Comparison of ENCODE assay signal across 8 mouse cellular contexts in the genomic region with DNA sequence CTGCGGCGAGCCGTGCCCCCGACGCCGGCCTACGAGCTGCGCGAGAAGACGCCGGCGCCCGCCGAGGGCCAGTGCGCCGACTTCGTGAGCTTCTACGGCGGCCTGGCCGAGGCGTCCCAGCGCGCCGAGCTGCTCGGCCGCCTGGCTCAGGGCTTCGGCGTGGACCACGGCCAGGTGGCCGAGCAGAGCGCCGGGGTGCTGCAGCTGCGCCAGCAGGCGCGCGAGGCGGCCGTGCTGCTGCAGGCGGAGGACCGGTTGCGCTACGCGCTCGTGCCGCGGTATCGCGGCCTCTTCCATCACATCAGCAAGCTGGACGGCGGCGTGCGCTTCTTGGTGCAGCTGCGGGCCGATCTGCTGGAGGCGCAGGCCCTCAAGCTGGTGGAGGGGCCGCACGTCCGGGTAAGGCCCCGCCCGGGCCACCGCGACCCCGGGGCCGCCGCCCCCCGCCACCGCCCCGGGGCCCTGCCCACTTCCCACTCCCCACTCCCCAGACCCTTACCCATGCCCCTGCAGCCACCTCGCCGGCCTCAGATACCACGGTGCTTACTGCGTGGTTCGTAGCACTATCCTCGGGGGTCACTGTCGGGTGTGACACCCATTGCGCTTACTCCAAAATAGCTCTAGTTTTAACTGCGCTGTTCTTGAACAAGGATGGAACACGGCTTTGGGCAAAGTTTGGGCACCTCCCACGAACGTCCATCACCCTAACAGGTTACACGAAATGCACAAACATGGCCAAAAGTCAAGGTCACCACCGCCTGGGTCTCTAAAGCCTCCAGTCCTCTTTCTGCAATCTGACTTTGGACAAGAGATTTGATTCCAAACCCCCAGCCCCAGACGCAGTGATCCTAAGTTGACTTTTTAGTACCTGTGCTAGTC. TPM values are rescaled to one million over a fixed set of nuclear protein-coding genes. Genes with fewer than 3 reads are reported as not detected.
DNase-seq lines count a peak whose midpoint lies in the region; ATAC-seq lines count a peak whose summit lies in the region.

No protein-coding gene starts in this region.

- H3K9ac ChIP-seq in kidney, embryonic 16.5 days (replicated peaks; ENCODE audit: low read length): peak overlapping the region; percentile 92
- peak overlapping the region; percentile 79 for H3K9ac ChIP-seq in embryonic facial prominence, embryonic 12.5 days
- peak overlapping the region; percentile 87 for H3K9ac ChIP-seq in midbrain, embryonic 14.5 days (replicated peaks; ENCODE audit: low read length)

- peak; percentile 52 for ATAC-seq in kidney, embryonic 16.5 days (ENCODE audit: low FRiP score, low TSS enrichment)
- peak; percentile 43; the same call in 1 of the 2 replicates for ATAC-seq in embryonic facial prominence, embryonic 12.5 days (ENCODE audit: insufficient number of reproducible peaks, insufficient read depth, low FRiP score, low TSS enrichment)
- peak; percentile 76 for ATAC-seq in midbrain, embryonic 14.5 days (ENCODE audit: low FRiP score, low TSS enrichment)

- peak overlapping the region; percentile 83 for H3K4me3 ChIP-seq in kidney, embryonic 16.5 days (ENCODE audit: low read length)
- peak overlapping the region; percentile 91 for H3K4me3 ChIP-seq in embryonic facial prominence, embryonic 12.5 days
- H3K4me3 ChIP-seq in midbrain, embryonic 14.5 days (replicated peaks; ENCODE audit: low read depth, low read length): peak overlapping the region; percentile 86

- peak overlapping the region; percentile 99 for H3K4me2 ChIP-seq in kidney, embryonic 16.5 days (replicated peaks; ENCODE audit: low read depth, low read length)
- H3K4me2 ChIP-seq in embryonic facial prominence, embryonic 12.5 days (replicated peaks): peak overlapping the region; percentile 97
- peak overlapping the region; percentile 90 for H3K4me2 ChIP-seq in midbrain, embryonic 14.5 days (ENCODE audit: low read length)

- H3K9me3 ChIP-seq in kidney, embryonic 16.5 days (ENCODE audit: low read length): no peaks in the 10 kb centered on the region
- no peaks in the 10 kb centered on the region for H3K9me3 ChIP-seq in embryonic facial prominence, embryonic 12.5 days
- no peaks in the 10 kb centered on the region for H3K9me3 ChIP-seq in midbrain, embryonic 14.5 days (ENCODE audit: control insufficient read depth, low read length)

- no peaks in the 10 kb centered on the region for H3K36me3 ChIP-seq in kidney, embryonic 16.5 days (ENCODE audit: insufficient read depth, low read length)
- 0 out of 2 replicates have a peak, but pooled peaks cover 6% of the 10 kb centered on the region for H3K36me3 ChIP-seq in embryonic facial prominence, embryonic 12.5 days
- no peaks in the 10 kb centered on the region for H3K36me3 ChIP-seq in midbrain, embryonic 14.5 days (ENCODE audit: control insufficient read depth, insufficient read depth, low read length)

- 0 out of 2 replicates have a peak, but pooled peaks cover 1% of the 10 kb centered on the region for H3K27me3 ChIP-seq in kidney, embryonic 16.5 days (ENCODE audit: insufficient read depth, low read length)
- no peaks in the 10 kb centered on the region for H3K27me3 ChIP-seq in embryonic facial prominence, embryonic 12.5 days
- no peaks in the 10 kb centered on the region for H3K27me3 ChIP-seq in midbrain, embryonic 14.5 days (ENCODE audit: control insufficient read depth, insufficient read depth, low read length)

- WGBS in kidney, embryonic 16.5 days: 4% methylated on average over 62 of the region's 83 CpGs
- 6% methylated on average over 82 of the region's 83 CpGs for WGBS in embryonic facial prominence, embryonic 12.5 days
- 6% methylated on average over 79 of the region's 83 CpGs for WGBS in midbrain, embryonic 14.5 days

- peaks cover 12% of the 10 kb centered on the region for H3K4me1 ChIP-seq in kidney, embryonic 16.5 days (ENCODE audit: insufficient read depth, low read length)
- peaks cover 6% of the 10 kb centered on the region for H3K4me1 ChIP-seq in embryonic facial prominence, embryonic 12.5 days
- peaks cover 9% of the 10 kb centered on the region; the same call in 1 of the 2 replicates for H3K4me1 ChIP-seq in midbrain, embryonic 14.5 days (ENCODE audit: control insufficient read depth, insufficient read depth, low read length)

- peak overlapping the region; percentile 70 for H3K27ac ChIP-seq in kidney, embryonic 16.5 days (ENCODE audit: low read length)
- H3K27ac ChIP-seq in embryonic facial prominence, embryonic 12.5 days: peak overlapping the region; percentile 61
- H3K27ac ChIP-seq in midbrain, embryonic 14.5 days (replicated peaks; ENCODE audit: low read depth, low read length): peak overlapping the region; percentile 91

- DNase-seq in kidney, postnatal 14 days: no peak
- peak; percentile 74 for DNase-seq in MN1 (ENCODE audit: low spot score)
- peak; percentile 50 for DNase-seq in induced T-regulatory cell, adult 2 months (ENCODE audit: low read depth)
- no peak for DNase-seq in midbrain, embryonic 14.5 days
- no peak for DNase-seq in ovary, adult 18-20 months (ENCODE audit: low spot score)
- DNase-seq in ovary, postnatal 10 days (ENCODE audit: low spot score): no peak

RNA-seq across cellular contexts. Expression of a gene that starts 0.6 kb away (rescaled TPM):
- polyA plus RNA-seq in kidney, embryonic 16.5 days (2015; fragmentation: Nextera tagmentation; extraction: Ambion mirVana): 13.6 and 14.1 TPM in 2 replicates
- polyA plus RNA-seq in embryonic facial prominence, embryonic 12.5 days (2016; fragmentation: Nextera tagmentation; extraction: Ambion mirVana): 12.5 and 14.7 TPM in 2 replicates
- polyA plus RNA-seq in midbrain, embryonic 14.5 days (2014; fragmentation: Nextera tagmentation; extraction: Ambion mirVana): 17.6 and 19.4 TPM in 2 replicates

RNA-seq across cellular contexts. Expression of a gene that starts 38.6 kb away (rescaled TPM):
- 3.2 and 3.6 TPM in 2 replicates for polyA plus RNA-seq in kidney, embryonic 16.5 days (2015; fragmentation: Nextera tagmentation; extraction: Ambion mirVana)
- polyA plus RNA-seq in embryonic facial prominence, embryonic 12.5 days (2016; fragmentation: Nextera tagmentation; extraction: Ambion mirVana): 0.43 and 0.56 TPM in 2 replicates
- polyA plus RNA-seq in midbrain, embryonic 14.5 days (2014; fragmentation: Nextera tagmentation; extraction: Ambion mirVana): 0.26 TPM in 1 of 2 replicates, not detected in the other

RNA-seq across cellular contexts. Expression of a gene that starts 51.0 kb away (rescaled TPM):
- polyA plus RNA-seq in kidney, embryonic 16.5 days (2015; fragmentation: Nextera tagmentation; extraction: Ambion mirVana): 329 and 342 TPM in 2 replicates
- polyA plus RNA-seq in embryonic facial prominence, embryonic 12.5 days (2016; fragmentation: Nextera tagmentation; extraction: Ambion mirVana): 325 and 333 TPM in 2 replicates
- 693 and 850 TPM in 2 replicates for polyA plus RNA-seq in midbrain, embryonic 14.5 days (2014; fragmentation: Nextera tagmentation; extraction: Ambion mirVana)

RNA-seq across cellular contexts. Expression of a gene that starts 51.2 kb away (rescaled TPM):
- 2.3 and 2.5 TPM in 2 replicates for polyA plus RNA-seq in kidney, embryonic 16.5 days (2015; fragmentation: Nextera tagmentation; extraction: Ambion mirVana)
- polyA plus RNA-seq in embryonic facial prominence, embryonic 12.5 days (2016; fragmentation: Nextera tagmentation; extraction: Ambion mirVana): 10.7 and 12.5 TPM in 2 replicates
- 45.7 and 56.4 TPM in 2 replicates for polyA plus RNA-seq in midbrain, embryonic 14.5 days (2014; fragmentation: Nextera tagmentation; extraction: Ambion mirVana)

Comparison
In these comparisons a context has a peak if more than half of its experiments do, and no peak if none do; other contexts are left out.
1. DNase-seq: peak in MN1 (single experiment) and induced T-regulatory cell, adult 2 months (single experiment); none in kidney, postnatal 14 days (single experiment), midbrain, embryonic 14.5 days (single experiment), ovary, adult 18-20 months (single experiment) and ovary, postnatal 10 days (single experiment).
2. Peak in every context shown above with its lines, with median percentiles within 50 percentile points of each other: ATAC-seq, H3K27ac ChIP-seq, H3K4me2 ChIP-seq, H3K4me3 ChIP-seq and H3K9ac ChIP-seq.